Mouse (Mus musculus) hindbrain, embryonic 15.5 days (tissue): ENCODE measurements around the gene Krtap2-4. TPM values are rescaled to one million over a fixed set of nuclear protein-coding genes. Genes with fewer than 3 reads are reported as not detected.
A peak's percentile ranks its signal among the peaks of the same experiment; 100 is the strongest.

Experiments
- ATAC-seq: fragments of 200-750 bp; cut with Nextera tagmentation; 2 replicates; pipeline ENCODE4 v1.8.0; 2017; ENCODE audit warnings: low read depth, moderate number of reproducible peaks, moderate TSS enrichment; ENCODE audit not compliant: low FRiP score
- H3K27ac ChIP-seq: fragments of 300-500 bp; sonication (generic); replicated peaks from 2 replicates; pipeline ENCODE4 v1.5.1; 2015; ENCODE audit warnings: mild to moderate bottlenecking, inconsistent platforms
- H3K27me3 ChIP-seq: fragments of 300-500 bp; sonication (generic); 2 replicates; pipeline ENCODE4 v1.6.1; 2015; ENCODE audit warnings: control low read depth, inconsistent platforms
- H3K36me3 ChIP-seq: fragments of 300-500 bp; sonication (generic); 2 replicates; pipeline ENCODE4 v1.6.1; 2015; ENCODE audit warnings: control low read depth, inconsistent platforms
- H3K4me1 ChIP-seq: fragments of 300-500 bp; sonication (generic); replicated peaks from 2 replicates; pipeline ENCODE4 v1.6.1; 2015; ENCODE audit warnings: control low read depth, inconsistent platforms
- H3K4me2 ChIP-seq: fragments of 300-500 bp; sonication (generic); 2 replicates; pipeline ENCODE4 v1.6.1; 2015; ENCODE audit warnings: moderate library complexity, mild to moderate bottlenecking, inconsistent platforms
- H3K4me3 ChIP-seq: fragments of 300-500 bp; sonication (generic); 2 replicates; pipeline ENCODE4 v1.5.1; 2015; ENCODE audit warnings: mild to moderate bottlenecking, inconsistent platforms
- H3K9ac ChIP-seq: fragments of 300-500 bp; sonication (generic); 2 replicates; pipeline ENCODE4 v1.6.1; 2015; ENCODE audit warnings: inconsistent platforms
- H3K9me3 ChIP-seq: fragments of 300-500 bp; sonication (generic); 2 replicates; pipeline ENCODE4 v1.6.1; 2016; ENCODE audit warnings: control low read depth, inconsistent platforms
- WGBS: fragments of 180-500 bp; shearing (Covaris S2); methylation state at CpG from one replicate; pipeline ENCODE4 v1.1.7; 2015; 5-methylcytosine and 5-hydroxymethylcytosine counted together
- polyA plus RNA-seq: library from polyadenylated mRNA; unstranded; fragments of >200 nt; fragmentation: Nextera tagmentation; extraction: Ambion mirVana; gene quantifications from 2 replicates; pipeline ENCODE4 v1.2.1, GENCODE M21; 2015

The Krtap2-4 gene
- polyA plus RNA-seq, 1 experiment from 2014 or later, result not detected

GRCm38 (mm10) chr11:99580636-99581035 is 34.0 kb downstream of the Krtap2-4 start, which contains the start of gene Krtap1-5:
Gene Krtap1-5 (minus strand): TSS chr11:99581016.
- no peak for ATAC-seq
- H3K36me3 ChIP-seq, result no peaks in the 10 kb centered on the region
- no peak within 1 kb of the TSS for H3K4me3 ChIP-seq
- no peak within 1 kb of the TSS for H3K4me2 ChIP-seq
- H3K4me1 ChIP-seq, result no peaks in the 10 kb centered on the region
- H3K27ac ChIP-seq, result no peak within 1 kb of the TSS
- WGBS, result 90% methylated on average over 6 of the region's 6 CpGs
- H3K9me3 ChIP-seq, result no peaks in the 10 kb centered on the region
- no peak within 1 kb of the TSS for H3K9ac ChIP-seq
- no peaks in the 10 kb centered on the region for H3K27me3 ChIP-seq

DNA sequence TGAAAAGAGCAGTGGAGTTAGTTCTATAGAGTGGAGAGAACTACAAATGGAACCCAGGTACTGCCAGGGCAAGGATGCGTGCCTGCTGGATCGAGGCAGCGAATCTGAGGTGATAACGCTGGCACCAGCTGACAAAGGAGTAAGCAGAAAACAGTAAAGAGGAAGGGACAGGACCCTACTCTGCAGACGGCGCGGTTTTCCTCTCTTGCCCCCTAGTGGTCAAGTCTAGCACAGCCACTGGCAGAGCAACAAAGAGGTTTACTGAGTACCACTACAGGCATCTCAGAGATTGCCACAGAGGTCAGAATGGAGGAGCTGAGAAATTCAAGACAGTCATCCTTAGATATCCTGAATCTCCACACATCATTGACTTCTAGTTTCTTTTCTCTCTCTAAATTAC is 40.5 kb downstream of the Krtap2-4 start:
- Histone ChIP-seq H3K9me3 (no peaks in the 10 kb centered on the region), H3K4me2 (peak overlapping the region; percentile 42), H3K27ac (no peak overlapping the region), H3K27me3 (no peaks in the 10 kb centered on the region), H3K4me1 (no peaks in the 10 kb centered on the region), H3K4me3 (0 out of 2 replicates have a peak overlapping the region, but pooled peaks have one; percentile 9), H3K36me3 (no peaks in the 10 kb centered on the region), H3K9ac (no peak overlapping the region)
- WGBS, result 5% methylated on average over 7 of the region's 7 CpGs
- peak; percentile 59; the same call in 1 of the 2 replicates for ATAC-seq

DNA sequence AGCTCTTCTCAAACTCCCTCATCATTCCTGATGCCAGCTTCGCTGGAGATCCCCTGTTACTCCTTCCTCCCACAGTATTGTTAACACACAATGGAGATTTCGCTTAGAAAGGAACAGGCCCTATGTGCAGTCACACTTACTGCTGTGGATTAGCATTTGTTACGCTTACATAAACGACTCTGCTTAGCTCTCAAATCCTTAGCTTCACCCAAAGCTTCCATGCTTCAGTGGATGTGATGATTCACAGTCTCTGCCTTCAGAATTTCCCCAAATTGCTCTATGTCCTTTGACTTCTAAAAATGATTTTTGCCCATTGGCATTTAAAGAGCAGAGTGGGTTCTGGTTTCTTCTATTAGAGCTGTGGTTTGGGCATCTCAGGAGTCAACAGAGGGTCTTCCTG is 41.5 kb downstream of the Krtap2-4 start:
- H3K36me3 ChIP-seq, result no peaks in the 10 kb centered on the region
- H3K4me3 ChIP-seq, result no peak overlapping the region
- H3K9ac ChIP-seq, result no peak overlapping the region
- H3K4me2 ChIP-seq, result no peak overlapping the region
- no peak overlapping the region for H3K27ac ChIP-seq
- ATAC-seq, result no peak
- no peaks in the 10 kb centered on the region for H3K27me3 ChIP-seq
- WGBS, result 39% methylated on average over 4 of the region's 4 CpGs
- H3K9me3 ChIP-seq, result no peaks in the 10 kb centered on the region
- no peaks in the 10 kb centered on the region for H3K4me1 ChIP-seq

GRCm38 (mm10) chr11:99566530-99566929 is 48.1 kb downstream of the Krtap2-4 start, which contains the start of gene Krtap3-1:
Gene Krtap3-1 (minus strand): TSS chr11:99566630.
- Histone ChIP-seq H3K4me1 (no peaks in the 10 kb centered on the region), H3K9me3 (no peaks in the 10 kb centered on the region), H3K27ac (no peak within 1 kb of the TSS), H3K4me2 (no peak within 1 kb of the TSS), H3K36me3 (no peaks in the 10 kb centered on the region), H3K4me3 (no peak within 1 kb of the TSS), H3K9ac (no peak within 1 kb of the TSS), H3K27me3 (no peaks in the 10 kb centered on the region)
- ATAC-seq, result no peak
- 89% methylated on average over 7 of the region's 7 CpGs for WGBS

Other genes starting within 250 kb of the Krtap2-4 start
- gene Krt28, start 239.9 kb downstream of the Krtap2-4 start, polyA plus RNA-seq, result 0.54 and 0.65 TPM in 2 replicates
- gene Krt10, start 225.5 kb downstream of the Krtap2-4 start, polyA plus RNA-seq, result 29.6 and 30.6 TPM in 2 replicates
- gene Krt12, start 192.6 kb downstream of the Krtap2-4 start, polyA plus RNA-seq, result 0.30 TPM in 1 of 2 replicates, not detected in the other
- 0.14 and 0.24 TPM in 2 replicates for gene Krt20, start 176.7 kb downstream of the Krtap2-4 start, polyA plus RNA-seq
- 0.20 and 0.31 TPM in 2 replicates for gene Krt23, start 121.7 kb downstream of the Krtap2-4 start, polyA plus RNA-seq
- gene Krt39, start 93.5 kb downstream of the Krtap2-4 start, polyA plus RNA-seq, result not detected in 2 replicates
- gene Krt40, start 71.7 kb downstream of the Krtap2-4 start, polyA plus RNA-seq, result not detected in 2 replicates
- gene Krtap3-3, start 64.0 kb downstream of the Krtap2-4 start, polyA plus RNA-seq, result not detected in 2 replicates
- not detected in 2 replicates for gene Krtap3-2, start 58.0 kb downstream of the Krtap2-4 start, polyA plus RNA-seq
- not detected in 2 replicates for gene Gm11939, start 55.4 kb downstream of the Krtap2-4 start, polyA plus RNA-seq
- gene Krtap3-1, start 48.2 kb downstream of the Krtap2-4 start, polyA plus RNA-seq, result not detected in 2 replicates
- gene Krtap1-5, start 33.8 kb downstream of the Krtap2-4 start, polyA plus RNA-seq, result not detected in 2 replicates
- not detected in 2 replicates for gene Krtap1-4, start 31.2 kb downstream of the Krtap2-4 start, polyA plus RNA-seq
- gene Krtap1-3, start 23.5 kb downstream of the Krtap2-4 start, polyA plus RNA-seq, result not detected in 2 replicates
- not detected in 2 replicates for gene Krtap9-3, start 16.7 kb downstream of the Krtap2-4 start, polyA plus RNA-seq
- not detected in 2 replicates for gene Gm11938, start 11.5 kb downstream of the Krtap2-4 start, polyA plus RNA-seq
- not detected in 2 replicates for gene Gm11937, start 4.7 kb downstream of the Krtap2-4 start, polyA plus RNA-seq
- not detected in 2 replicates for gene Gm11562, start 5.6 kb upstream of the Krtap2-4 start, polyA plus RNA-seq
- not detected in 2 replicates for gene Krtap4-1, start 13.4 kb upstream of the Krtap2-4 start, polyA plus RNA-seq
- not detected in 2 replicates for gene Krtap4-2, start 20.2 kb upstream of the Krtap2-4 start, polyA plus RNA-seq
- not detected in 2 replicates for gene Krtap4-7, start 29.2 kb upstream of the Krtap2-4 start, polyA plus RNA-seq
- not detected in 2 replicates for gene Gm11555, start 35.4 kb upstream of the Krtap2-4 start, polyA plus RNA-seq
- not detected in 2 replicates for gene Gm11563, start 44.1 kb upstream of the Krtap2-4 start, polyA plus RNA-seq
- not detected in 2 replicates for gene Krtap4-6, start 51.1 kb upstream of the Krtap2-4 start, polyA plus RNA-seq
- gene Gm14190, start 75.9 kb upstream of the Krtap2-4 start, polyA plus RNA-seq, result not detected in 2 replicates
- not detected in 2 replicates for gene Gm14180, start 119.4 kb upstream of the Krtap2-4 start, polyA plus RNA-seq
- gene Gm11595, start 158.1 kb upstream of the Krtap2-4 start, polyA plus RNA-seq, result not detected in 2 replicates
- gene Krtap4-8, start 165.9 kb upstream of the Krtap2-4 start, polyA plus RNA-seq, result not detected in 2 replicates
- not detected in 2 replicates for gene Krtap4-9, start 170.4 kb upstream of the Krtap2-4 start, polyA plus RNA-seq
- not detected in 2 replicates for gene Gm11596, start 178.6 kb upstream of the Krtap2-4 start, polyA plus RNA-seq
- not detected in 2 replicates for gene Gm11569, start 184.1 kb upstream of the Krtap2-4 start, polyA plus RNA-seq
- not detected in 2 replicates for gene Gm11554, start 189.6 kb upstream of the Krtap2-4 start, polyA plus RNA-seq
- not detected in 2 replicates for gene Krtap4-13, start 195.0 kb upstream of the Krtap2-4 start, polyA plus RNA-seq
- gene Gm11564, start 200.8 kb upstream of the Krtap2-4 start, polyA plus RNA-seq, result not detected in 2 replicates
- not detected in 2 replicates for gene 2300003K06Rik, start 223.2 kb upstream of the Krtap2-4 start, polyA plus RNA-seq
- not detected in 2 replicates for gene Krtap4-16, start 236.8 kb upstream of the Krtap2-4 start, polyA plus RNA-seq
- not detected in 2 replicates for gene Gm11568, start 243.1 kb upstream of the Krtap2-4 start, polyA plus RNA-seq
- gene Gm11559, start 249.6 kb upstream of the Krtap2-4 start, polyA plus RNA-seq, result not detected in 2 replicates